Mouse (Mus musculus) megakaryocyte, embryonic 14.5 days (primary cell): ENCODE measurements around the gene Fer.

Experiments used
- FLI1 ChIP-seq: IDR thresholded peaks from 2 replicates; pipeline ENCODE4 v1.6.1; 2012; ENCODE audit warnings: low read length, inconsistent platforms, mixed read lengths
- GATA1 ChIP-seq: IDR thresholded peaks from 3 replicates; pipeline ENCODE4 v1.6.1; 2012; ENCODE audit warnings: mixed read lengths, low read length, inconsistent platforms, borderline replicate concordance

DNA sequence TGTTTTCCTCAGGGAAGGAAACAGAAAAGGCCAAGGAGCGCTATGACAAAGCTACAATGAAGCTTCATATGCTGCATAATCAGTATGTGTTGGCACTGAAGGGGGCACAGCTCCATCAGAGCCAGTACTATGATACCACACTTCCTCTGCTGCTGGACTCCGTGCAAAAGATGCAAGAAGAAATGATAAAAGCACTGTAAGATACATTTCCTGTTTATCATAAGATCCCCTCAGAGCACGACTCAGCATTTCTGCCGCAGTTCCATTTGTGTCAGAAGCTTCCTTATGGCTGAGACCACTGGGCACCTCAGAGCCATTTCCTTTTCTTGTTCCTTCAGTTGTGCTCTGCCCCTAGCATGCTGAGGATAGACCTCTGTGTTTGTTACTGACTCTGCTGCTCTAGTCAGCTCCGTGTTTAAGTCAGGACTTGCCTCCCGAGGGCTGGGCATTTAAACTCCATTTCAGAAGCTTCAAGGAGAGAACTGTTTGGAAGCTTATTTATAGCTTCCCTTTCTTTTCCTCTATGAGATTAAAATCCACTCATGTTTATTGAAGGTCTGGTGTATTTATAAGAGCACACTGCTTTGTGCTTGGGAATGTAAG lies 58.8 kb downstream of the Fer start:
- no peak for TF ChIP-seq GATA1
- no peak for TF ChIP-seq FLI1
